Mouse (Mus musculus) T-helper 2 cell (primary cell): ENCODE measurements around the gene Gcnt4.

Source experiments
- in situ Hi-C: fragments of 300-600 bp; cut with MboI, MseI; formaldehyde crosslinking; loops from one replicate; pipeline ENCODE4 v1.15.1; 2025; ENCODE audit warnings: high pct_unique_total_duplicates

The Gcnt4 gene

DNA sequence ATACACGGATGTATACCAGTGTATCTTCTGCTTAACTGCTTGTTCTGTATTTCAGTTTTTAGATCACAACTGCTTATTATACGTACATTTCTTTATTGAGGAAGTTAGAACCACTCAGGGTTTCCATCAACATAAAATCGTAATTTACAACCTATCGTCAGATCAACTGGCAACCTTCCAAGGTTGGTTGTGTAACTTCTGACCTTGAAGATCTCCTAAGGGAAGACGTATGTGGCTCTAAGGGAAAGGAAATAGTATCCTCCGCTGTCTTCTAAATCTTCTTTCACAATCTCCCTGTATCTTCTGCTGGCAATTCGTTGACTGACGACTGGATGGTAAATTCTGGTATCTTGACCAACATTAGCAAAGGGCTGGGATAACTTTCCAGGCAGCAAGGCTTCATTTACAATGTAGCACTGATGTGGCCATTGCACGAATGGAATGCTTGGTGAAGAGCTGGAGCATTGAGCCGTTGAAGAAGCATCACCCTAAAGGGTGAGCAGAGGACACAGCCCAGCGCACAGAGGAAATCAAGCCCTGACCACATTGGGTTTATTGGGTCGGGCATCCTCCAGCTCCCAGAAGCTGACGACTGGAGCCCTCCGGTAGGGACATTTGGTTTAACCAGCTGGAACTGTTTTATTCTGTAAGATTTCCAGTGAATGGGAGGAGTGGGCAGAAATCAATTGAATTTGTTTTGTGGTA is 66.2 kb downstream of the Gcnt4 start:
- in situ Hi-C loops: no loop called here

DNA sequence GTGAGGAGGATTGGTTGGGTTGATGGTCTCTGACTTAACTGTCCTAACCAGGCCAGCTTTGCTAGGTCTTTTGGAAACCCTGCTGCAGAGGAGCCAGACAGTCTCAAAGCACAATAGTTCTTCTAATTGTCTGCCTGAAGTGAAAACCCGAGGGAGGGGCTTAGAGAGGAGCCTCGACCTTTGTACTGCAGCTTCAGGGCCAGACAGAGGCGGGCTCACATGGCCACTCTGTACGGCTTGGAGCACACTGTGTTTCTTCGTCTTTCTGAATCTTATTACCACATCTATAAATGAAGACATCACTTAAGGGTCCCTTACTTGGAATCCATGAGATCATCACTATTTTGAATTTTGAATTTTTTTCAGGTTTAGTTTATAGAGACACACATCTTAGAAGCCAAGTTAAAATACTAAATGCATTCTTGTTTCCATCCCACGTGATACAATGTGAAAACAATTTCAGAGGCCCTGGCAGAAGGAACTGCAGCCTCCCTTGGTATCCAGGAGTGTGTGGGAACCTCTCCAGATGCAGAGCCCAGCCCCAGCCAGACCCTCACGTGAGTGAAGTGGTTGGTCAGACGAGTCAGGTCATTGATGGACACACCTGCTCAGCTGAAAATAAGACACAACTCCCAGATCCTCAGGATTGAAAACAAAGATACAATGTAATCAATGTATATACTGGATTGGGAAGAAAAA is 69.0 kb downstream of the Gcnt4 start:
- in situ Hi-C loops: no loop called here

DNA sequence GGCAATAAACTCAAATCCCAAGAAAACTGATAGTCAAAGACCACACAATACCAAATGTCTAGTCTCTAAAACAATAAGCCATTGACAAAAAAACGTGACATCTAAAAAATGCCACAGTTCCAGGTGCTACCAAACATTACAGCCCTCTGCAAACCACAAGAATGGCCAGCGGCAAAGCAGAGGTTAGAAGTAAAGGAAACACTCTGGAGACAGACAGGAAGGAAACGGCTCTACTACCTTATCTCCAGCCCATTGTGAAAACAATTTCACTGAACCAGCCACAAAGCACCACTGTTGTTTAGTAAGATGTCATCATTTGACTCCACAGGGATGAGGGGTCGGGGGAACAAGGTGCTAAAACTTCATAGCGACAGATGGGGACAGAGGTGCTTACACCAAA is 70.8 kb downstream of the Gcnt4 start:
- in situ Hi-C loops: no loop called here

DNA sequence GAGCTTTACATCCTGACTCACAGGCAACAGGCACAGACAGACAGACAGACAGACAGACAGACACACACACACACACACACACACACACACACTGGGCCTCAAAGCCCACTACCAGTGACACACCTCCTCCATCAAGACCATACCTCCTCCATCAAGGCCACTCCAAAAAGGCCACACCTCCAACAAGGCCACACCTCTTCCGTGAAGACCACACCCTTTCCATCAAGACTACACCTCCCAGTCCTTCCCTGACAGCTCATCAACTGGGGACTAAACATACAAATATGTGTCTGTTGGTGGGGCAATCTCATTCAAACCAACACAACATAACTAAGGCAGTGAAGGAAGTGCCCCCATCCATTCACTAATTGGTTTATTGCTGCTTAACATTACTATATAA is 72.6 kb downstream of the Gcnt4 start:
- in situ Hi-C loops: no loop called here
